Mouse (Mus musculus) lung, postnatal 10 days (tissue): ENCODE measurements around the gene Ubac1.
A peak's percentile ranks its signal among the peaks of the same experiment; 100 is the strongest.

Experiments used
- DNase-seq: peaks from one replicate; pipeline ENCODE4 v3.0.0; 2021

Ubac1 gene

DNA sequence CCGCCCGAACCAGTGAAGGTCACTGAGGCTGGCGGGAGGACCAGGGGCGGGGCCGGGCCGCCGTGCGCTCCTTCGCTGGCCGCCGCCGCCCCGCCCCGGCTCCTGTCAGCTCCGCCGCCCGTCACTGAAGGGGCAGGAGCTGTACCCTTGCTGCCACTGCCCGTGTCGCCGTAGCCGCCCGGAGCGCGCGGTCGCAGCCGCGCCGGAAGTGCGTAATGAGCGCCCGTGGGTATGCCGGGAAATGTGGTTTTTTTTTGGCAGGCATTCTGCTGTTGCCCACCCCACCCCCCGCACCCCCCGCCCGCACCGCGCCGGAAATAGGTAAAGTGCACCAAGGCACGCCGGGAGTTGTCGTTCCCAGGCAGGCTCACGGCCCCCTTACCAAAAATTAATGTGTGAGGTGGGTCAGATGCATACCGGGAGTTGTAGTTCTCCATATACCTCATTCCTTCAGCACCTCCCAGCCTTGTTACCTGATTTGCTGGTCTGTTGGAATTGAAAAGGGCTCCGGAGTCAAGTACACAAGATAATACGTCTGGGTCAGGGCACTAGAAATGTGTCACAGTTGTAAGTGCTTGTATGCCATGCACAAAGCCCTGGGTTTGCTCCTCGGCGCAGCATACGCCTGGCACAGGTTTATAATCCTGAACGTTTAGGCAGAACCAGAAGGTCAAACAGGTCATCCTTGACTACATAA is at the start of gene Ubac1:
TSS of gene Ubac1 (minus strand) at position 187 of the 697 bp plus-strand sequence.
- peak; percentile 93 for DNase-seq

DNA sequence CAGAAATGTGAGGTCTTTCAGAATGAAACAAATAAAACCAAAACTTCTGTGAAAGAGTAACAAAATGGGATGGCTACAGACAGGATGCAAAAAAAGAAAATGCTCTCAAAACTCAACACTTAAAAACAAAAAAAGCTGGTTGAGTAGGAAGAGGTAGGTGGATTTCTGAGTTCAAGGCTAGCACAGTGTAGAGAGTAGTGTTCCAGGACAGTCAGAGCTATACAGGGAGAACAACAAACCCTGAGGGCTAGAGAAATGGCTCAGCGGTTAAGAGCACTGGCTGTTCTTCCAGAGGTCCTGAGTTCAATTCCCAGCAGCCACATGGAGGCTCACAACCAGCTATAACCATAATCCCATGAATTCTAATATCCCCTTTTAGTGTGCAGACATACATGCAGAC is 47.0 kb upstream of the Ubac1 start:
- no peak for DNase-seq

DNA sequence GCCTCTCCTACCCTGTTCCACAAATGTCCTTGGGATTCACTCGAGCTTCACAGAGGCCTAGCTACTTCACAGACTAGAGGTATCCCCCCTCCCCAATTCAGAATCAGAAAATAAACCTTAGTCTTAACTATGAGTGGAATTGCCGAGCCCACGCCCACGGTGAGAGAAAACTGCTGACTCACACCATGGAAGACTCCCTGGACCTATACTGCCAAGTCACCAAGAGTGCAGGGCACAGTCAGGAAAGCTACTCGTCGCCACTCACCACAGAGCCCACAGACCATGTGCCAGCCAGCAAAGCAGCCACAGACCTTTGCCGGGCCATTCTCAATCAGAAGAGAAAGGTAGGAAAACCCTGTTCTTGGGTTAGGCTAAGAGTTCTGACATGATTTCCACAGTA is 46.6 kb upstream of the Ubac1 start:
- no peak for DNase-seq

DNA sequence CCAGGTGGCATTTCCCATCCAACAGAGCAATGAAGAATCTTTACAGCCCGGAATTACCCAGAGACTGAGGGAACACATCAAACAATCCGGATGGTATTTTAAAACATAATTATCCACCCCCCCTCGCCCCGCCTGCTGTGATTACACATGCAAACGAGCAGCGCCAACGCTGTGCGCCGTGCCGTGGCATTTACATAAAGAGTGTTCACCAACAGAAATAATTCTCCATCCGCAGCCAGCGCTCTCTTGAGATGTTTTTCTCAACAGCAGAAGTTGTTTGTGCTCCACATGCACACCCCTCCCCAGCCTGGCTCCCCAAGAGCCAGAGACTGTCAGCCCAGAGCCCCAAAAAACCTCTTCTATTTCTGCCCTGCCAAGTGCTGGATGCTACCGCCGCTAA is 45.0 kb upstream of the Ubac1 start:
- DNase-seq, result no peak

DNA sequence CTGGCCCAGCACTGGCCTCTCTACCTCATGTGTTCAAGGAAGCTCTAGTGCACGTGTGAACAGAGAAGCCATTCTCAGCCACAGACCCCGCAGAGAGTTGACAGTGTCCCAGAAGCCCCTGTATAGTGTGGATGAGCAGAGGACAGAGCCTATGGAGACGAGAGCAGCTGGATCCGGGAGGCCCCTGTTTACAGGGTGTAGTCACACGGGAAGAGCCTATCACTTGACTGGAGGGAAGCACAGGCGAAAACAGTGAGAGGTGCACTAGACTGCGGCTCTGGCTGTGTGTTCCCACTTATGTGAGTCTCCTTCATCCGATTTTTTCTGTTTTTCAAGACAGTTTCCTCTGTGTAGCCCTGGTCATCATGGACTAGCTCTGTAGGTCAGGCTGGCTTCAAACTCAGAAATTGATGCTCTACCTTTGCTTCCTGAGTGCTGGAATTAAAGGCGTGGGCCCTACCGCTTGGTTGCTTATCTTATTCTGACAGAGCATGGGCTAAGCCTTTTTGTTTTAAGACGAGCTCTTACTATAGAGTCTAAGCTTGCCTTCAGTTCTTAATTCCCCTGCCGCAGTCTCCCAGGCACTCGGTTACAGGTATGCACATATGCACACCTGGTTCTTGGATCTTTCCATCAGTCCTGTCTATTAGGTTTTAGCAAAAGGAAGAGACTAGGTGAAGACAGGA is 41.3 kb upstream of the Ubac1 start:
- DNase-seq, result no peak

DNA sequence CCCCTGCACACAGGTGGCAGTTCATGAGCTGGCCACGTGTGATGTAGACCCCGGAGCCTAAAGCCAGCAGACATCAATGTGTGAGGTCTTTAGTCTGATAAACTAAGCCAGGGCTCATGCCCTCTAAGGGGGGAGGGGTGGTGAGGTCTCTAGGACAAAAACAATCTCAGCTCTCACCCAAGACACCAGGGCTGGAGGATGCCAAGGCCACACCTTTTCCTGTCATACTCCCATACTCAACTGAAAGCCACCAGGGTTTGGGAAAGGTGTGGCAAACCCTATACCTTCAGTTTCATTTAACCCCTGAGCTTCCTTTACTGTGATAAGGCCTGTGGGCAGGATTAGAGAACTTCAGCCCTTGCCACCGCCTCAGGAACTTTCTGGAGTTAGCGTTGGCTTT is 40.7 kb upstream of the Ubac1 start:
- DNase-seq, result no peak

DNA sequence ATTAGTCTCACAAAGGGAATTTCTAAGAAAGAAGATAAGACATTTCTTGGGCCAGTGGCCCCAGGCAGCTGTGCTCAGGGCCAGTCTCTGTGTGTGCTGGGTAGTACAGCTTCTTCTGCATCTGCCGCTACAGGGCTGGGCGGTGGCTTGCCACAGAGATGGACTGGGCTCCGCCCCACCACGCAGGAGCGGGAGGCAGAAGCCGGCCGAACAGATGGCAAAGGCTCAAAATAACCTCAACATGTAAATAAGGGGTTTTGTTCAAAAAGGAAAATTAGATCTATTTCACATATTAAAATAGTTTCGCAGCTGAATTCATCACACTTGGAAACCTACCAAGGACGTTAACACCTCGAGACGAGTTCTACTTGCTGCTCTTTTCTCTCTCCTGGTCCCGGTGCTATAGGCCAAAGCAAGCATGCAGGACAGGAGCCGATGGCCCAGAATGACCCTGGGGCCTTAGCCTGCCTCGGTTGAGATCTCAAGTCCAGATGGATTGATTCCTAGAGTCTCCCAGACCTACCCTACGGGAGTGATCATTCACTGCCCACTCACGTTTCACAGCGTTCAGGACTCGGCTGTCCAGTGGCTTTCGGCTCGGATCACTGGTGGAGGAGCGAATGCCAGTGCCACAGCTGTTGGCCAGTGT is 39.6 kb upstream of the Ubac1 start:
- no peak for DNase-seq

DNA sequence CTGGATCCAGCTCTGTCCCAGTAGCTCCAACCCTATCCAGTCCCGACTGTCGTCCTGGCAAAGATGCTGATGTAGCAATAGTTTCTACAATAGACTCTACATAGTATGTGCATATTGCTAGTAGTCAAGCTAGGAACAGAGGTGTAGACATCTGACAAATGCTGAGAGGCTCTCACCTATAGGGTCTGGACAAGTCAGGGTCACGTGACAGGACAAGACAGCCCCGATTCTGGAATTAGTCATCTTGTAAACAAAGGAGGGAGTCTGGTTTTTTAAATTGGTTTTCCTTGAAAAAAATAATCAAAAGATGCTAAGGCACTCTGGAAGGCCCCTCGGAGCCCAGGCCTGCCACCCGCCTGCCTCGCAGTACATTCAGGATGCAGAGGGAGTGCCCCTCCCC is 35.5 kb upstream of the Ubac1 start:
- no peak for DNase-seq

DNA sequence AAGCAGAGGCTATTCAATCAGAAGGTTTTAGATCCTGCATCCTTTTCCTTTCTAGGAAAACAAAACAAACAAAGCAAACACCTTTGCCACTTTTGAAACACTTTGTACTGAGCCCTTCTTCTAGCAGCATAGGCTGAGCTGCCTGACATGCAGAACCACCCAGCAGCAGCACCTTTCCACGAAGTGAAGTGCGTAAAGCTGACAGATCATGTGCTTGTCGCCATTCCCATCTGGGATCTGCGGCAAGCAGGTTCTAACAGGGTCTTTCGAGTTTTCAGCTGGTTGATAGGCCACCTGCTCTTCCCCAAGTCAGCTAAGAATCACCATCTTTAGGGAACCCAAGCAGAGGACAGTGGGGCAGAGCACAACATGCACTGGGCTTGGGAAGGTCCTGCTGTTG is 34.7 kb upstream of the Ubac1 start:
- no peak for DNase-seq

DNA sequence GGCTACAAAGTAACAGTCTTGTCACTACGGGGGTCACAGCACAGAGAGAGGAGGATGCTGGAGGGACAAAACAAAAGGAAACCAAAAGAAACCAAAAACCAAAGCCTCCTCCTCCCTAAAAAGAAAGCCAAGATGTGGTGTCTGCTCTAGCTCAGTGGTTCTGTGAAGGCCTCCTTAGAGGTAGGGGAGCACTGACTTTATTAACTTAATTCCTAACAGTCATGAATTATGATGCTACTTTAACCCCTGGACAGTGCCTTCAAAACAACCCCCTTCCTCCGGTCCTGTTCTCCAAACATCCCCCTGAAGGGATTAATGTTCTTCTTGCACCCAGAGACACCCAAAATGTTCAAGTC is 34.2 kb upstream of the Ubac1 start:
- DNase-seq, result no peak

DNA sequence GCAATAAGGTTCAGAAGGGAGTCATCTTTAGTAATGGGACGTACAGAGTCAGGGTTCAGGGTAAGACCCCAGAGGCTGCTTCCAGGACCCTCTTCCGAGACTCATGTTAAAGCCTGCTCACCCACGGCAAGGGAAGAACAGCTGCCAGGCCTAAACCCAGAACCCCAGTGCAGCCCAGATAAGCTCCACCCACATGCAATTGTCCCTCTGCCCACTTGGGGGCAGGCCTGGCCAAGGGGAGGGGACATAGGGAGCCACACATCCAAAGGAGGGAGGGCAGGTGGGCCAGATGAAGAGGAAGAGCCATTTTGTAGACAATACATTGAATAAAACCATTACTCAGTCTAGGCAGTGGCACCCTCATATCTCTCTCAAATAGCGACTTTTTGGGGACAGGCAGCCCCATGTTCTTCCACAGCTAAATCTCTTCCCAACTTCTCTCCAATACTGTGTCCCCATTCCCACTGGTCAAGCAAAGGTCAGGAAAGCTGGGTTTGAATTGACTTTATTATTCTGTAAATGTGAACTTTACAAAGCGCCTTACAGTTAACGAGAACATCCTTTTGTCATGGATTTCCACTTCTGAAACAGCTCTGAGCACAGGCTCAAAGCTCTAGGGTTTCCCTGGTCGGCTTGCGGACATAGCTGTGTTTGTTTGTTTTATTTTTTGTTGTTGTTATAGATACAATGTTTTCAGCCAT is 33.6 kb upstream of the Ubac1 start:
- peak; percentile 88 for DNase-seq

DNA sequence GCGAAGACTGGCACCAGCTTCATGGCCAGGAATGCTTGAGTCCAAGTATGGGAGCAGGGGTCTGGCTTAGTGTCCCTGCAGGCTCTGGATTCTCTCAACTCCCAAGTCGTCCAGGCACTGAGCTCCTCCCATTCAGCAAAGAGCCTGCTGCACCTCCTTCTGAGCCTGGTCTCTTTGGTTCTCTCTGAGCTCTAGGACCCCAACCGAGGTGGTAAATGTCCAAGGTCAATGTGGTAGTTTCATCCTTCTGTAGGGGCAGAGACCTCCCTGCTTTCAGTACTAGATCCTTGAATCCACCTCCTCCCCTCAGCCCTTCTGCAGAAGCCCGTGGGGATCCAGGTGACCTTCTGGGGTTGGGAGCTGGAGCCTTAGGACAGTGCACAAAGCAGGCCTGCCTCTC is 31.3 kb upstream of the Ubac1 start:
- DNase-seq, result no peak

DNA sequence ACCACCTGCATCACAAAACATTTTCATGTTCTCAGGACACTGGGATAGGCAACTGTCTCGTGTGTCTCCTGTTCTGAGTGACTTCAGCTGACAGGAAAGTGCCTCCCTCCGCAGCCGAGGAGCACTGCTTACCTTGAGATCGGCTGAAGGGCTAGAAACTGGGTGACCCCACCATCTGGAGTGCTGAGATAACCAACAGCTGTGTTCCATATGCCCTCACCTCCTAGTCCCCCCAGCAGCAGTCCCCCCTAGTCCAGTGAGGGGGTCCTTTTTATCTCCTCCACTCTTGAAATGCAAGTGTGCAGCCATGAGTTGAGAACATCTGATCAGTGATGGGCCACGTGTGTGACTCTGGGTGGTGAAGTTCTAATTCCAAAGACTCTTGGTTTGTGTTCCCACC is 27.3 kb upstream of the Ubac1 start:
- DNase-seq, result no peak

DNA sequence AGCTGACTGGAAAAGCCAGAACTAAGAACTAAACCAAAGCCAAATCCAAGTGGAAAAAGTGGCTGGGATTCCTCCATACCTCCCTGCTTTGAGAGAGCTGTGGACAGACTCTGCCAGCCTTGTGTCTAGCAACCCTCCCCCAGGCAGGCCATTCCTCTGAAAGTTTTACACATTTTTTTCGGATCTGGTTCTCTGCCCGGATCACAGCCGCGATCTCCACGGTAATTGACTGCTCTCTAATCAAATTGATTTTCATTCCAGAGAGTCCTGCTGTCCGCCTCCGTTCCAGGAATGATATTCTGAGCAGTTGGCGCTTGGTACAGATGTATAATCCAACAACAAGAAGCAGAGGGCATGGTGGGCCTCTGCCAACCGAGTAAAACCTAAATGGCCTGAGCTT is 22.7 kb upstream of the Ubac1 start:
- no peak for DNase-seq

DNA sequence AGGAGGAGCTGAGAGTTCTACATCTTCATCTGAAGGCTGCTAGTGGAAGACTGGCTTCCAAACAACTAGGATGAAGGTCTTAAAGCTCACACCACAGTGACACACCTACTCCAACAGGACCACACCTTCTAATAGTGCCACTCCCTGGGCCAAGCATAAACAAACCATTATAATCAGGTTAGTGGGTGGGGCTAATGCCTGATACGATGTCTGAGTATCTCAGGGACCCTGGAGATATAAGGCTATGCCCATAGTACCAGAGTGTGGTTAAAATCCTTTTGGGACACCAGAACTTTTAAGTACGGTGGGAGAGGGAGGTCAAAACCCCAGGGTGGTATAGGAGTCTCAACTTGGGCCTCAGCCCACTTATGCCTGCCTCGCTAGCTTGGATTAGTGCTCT is 21.1 kb upstream of the Ubac1 start:
- DNase-seq, result no peak

DNA sequence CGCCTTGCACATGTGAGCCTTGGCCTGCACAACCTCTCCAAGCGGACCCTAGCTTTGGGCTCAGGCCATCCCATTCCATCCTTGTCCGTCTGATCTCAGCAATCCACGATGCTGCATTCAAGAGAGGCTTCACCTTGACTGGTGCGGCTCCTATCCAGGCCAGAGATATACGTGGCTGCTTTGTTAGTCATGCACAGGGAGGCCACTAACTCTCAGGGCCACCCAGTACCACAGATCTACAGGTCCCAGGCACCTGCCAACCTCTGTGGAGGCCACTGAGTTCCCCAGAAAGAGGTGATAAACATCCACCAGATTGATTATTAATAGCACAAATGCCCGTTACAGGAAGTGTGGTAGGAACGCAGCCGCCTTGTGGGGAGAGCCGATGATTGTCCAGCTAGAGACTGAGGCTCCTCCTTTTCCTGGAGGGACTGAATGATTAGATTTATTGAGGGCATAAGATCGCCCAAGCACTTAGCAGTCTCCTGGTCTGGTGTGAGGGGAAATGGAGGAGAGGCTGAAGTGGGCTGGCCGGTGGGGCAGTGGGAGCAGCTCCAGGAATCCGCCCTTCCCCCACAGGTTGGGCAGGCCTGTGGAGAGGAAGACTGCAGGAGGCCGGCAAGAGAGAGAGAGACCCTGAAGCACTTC is 19.7 kb upstream of the Ubac1 start:
- peak; percentile 28 for DNase-seq

DNA sequence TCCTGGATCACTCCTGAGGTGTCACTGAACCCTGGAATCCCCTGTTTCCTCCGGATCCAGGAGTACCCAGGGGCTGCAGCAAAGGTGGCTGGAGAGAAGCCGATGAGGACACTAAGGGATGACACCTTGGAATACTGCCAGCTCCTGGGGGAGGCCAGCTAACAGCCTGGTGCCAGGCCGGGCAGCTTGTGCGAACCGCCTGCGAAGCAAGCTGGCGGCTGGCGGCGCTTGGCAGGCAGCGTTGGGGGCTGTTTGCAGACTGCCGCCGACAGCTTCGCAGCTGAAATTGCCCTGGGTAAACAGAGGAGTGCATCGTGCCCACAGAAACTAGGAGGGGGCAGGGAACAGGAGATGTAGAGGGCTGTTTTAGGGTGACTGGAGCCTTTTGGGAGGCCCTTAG is 18.4 kb upstream of the Ubac1 start:
- DNase-seq, result peak; percentile 20

DNA sequence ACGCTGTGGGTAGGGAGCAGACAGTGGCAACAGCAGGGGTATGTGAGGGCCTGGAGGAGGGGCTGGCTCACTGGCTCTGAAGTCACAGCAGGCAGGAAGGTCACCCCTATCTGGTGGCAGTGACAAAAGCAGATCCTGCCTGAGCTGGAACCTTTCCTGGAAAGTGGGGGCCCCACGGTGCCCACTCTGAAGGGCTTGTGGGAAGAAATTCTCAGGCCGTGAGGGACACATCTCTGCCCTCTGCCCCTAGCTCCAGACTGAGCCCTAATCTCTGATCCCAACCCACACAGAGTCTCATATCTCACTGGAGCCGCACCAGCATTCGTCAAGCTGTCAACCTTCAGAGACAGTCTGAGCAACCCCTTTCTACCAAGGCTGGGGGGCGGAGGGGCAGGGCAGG is 15.8 kb upstream of the Ubac1 start:
- no peak for DNase-seq

DNA sequence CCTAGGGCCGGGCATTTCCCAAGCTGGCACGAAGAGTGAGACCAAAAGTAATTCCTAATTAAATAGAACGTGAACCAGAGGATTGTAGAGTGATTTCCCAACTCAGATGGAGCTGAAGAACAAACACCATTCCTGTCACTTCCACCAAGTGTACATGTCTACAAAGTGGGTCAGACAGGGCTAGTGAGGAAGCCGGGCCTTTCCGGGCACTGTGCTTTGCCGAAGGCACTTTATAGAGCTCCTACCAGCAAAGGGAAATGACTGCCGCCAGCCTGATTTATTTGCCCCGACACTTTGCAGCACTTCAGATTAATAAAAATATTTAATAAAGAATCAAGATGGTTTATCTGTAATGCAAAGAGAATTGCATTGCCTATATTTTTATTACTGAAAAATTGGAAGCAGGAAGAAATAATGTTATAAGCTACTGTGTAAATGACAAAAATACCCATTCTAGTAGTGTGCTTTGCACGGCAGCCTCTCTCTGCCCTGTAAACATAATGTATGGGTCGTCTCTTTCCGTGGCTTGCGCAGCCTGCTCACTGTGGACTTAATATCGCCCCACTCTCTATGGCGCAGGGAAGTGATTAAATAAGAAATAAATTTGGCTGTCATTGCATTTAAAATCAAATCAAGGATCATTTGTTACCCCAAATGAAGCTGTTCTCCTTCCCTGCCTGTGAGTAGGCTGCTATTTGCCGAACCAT is 12.9 kb upstream of the Ubac1 start:
- DNase-seq, result no peak

DNA sequence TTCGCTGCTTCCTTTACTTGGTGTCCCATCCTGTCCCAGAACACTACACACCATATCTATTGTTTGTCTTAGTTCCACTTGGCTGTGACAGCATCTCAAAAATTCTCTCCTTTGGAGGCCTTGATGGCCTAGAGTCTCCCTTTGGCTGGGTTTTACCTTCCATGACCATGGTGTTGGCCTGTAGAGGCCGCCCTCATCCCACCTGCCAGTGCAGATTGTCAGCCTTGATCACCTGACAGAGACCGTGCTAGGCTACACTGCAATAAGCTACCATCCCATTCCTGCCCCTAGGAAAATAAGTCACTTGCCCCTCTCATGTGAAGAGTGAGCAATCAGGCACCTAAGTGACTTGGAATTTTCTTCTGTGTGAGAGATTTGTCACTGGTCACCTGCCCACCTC is 8.7 kb upstream of the Ubac1 start:
- DNase-seq, result no peak

DNA sequence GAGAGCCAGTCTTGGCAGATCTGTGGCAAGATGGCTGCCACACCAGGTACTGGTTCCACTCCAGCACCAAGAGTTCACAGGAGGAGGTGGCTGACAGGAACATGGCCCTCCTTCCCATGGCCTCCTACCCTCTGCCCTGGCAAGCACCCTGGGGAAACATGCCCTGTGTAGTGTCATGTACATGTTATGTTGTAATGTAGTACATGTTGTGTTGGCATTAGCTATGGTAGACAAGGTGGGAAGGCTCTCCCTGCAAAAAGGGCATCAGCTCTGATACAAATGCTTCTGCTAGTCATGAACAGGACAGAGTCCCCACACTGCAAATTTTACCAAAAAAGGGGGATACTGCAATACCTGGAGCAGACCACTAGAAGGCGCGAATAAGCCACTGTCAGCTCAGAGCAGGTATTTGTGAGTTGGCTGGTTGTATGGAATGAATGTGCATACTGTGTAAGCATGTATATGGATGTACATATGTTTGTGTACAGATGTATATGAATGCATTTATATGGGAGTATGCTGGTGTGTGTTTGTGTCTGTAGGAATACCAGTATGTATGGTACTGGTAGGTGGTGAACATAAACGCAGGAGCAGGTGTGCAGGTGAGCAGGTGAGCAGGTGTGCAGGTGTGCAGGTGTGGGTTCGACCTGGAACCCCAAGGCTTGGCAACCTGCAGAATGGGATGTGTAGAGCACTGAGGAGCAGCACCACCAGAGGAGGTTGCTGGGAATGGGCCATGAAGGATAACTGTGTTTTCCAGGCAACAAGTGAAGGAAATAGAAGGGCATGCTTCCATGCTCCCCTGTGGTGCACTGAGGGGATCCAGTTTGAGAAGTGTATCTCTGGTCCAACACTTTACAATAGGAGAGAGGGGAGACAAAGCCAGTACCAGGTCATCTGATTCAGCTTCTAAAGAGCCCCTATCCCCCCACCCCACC is 2.9 kb upstream of the Ubac1 start:
- DNase-seq, result peak; percentile 37

DNA sequence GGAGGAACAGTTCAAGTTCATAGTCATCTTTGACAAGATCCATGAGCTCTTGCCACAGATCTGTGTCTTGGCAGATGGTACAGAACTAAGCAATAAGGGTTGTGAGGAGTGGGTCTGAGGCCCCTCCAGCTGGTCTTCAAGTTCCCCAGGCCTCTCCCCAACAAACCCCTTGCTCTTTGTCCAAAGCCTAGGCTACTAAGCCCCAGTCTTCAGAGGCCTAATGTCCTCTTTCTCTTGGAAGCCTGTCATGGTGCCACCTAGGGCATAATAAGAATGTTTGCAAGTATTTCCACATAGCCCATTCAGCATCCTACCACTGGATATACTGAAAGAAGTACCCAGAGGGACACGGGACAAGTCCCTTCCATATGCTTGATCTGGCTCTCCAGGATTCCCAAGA is 1.1 kb upstream of the Ubac1 start:
- DNase-seq, result no peak
